Mouse (Mus musculus) fibroblast of lung, adult 2 months (primary cell): ENCODE measurements around the gene Npepl1.

Experiments used
- DNase-seq: peaks from one replicate; pipeline ENCODE4 v3.0.0-alpha.2; 2011; ENCODE audit warnings: low read depth

Npepl1 gene

DNA sequence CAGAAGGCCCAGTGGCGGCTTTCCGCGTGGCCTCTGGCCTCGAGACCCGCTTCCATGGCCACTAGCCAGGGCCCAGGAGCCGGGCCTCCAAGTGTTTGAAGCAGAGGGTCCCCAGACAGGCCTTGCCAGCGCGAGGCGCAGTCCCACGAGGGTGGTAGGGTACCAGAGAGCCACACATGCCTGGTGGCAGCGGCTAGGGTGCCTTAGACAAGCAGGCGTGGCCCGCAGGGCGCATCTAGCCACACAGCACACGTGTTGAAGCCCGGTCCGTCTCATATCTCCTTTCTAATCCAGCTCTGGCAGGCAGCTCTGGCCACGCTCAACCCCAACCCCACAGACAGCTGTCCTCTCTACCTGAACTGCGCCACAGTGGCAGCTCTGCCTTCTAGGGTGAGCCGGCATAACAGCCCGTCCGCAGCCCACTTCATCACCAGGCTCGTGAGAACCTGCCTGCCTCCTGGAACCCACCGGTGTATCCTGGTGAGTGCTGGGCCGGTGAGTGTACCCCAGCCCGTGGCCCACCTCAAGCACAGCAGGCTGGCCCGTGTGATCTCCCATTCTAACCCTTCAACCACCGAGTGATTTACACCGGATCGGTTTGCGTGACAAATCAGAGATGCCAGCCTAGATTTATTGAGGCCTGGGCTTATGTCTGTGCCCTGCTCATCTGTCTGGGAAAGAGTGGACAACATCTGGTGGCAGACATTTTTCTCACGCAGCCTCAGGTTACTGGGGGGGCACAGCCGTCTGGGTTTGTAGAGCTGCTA, 817 bp downstream of the Npepl1 start:
- no peak for DNase-seq

DNA sequence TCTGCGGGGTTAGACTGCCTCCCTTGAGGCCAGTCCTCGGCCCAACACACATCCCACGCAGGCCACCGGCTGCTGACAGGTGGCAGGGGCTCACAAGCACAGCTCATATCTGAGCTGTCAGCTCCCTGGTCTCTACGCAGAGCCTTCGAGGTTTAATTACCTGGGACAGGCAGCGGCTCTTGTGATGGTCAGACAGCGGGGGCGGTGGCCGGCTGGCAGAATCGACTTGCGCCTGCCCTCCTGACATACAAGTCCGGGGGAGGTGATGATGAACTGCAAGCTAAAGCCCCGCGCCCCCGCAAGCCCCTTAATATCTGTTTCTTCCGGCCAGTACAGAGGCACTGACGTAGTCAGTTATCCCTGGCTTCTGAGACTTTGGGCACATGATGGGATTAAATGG, 2.8 kb downstream of the Npepl1 start:
- DNase-seq, result no peak

DNA sequence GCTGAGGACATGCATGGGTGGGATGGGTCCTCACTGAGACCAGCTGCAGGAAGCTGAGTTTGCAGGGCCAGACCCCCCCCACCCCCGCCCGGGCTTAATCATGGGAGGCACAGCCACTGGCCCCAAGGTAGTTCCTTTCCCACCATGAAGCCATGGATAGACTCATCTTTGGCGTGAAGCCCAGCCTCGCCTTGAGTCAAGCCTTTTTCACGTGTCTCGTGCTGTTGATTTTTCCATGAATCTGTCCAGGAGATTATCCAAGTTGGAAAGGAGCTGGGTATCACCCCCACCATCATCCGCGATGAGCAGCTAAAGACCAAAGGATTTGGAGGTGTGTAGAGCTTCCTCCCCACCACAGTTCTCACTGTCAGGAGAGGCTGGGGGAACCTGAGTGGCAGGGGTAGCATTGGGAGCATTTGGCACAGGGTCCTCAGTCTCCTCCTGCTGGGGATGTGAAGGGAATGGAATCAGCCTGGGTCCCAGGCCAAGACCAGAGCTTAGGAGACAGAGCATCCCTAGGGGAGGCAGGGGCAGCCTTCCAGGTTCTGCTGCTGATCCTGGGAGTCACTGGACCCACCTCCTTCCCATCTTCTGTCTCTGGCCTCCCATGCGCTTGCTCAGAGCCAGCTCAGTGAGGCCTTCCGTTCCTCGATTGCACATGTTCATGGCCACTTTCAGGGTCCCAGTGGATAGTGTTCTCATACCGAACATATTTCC, 4.2 kb downstream of the Npepl1 start:
- DNase-seq, result no peak

DNA sequence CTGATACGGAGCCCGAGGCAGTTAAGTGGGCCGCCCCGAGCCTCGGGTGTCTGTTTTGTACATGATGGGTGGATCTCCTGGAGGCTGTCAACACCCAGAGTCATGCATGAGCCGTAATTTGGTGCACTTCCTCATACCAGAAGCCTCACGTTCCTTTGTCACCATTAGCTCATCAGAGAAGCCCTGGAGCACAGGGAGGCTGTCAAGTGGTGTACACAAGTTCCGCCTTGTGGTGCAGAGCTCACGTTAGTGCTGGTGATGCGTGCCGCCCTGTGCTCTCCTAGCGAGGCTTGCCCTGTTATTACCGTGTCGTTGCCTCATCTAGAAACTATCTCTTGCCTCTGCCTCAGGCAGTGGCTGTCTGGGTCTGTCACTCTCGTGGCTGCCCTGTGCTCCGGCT, 6.8 kb downstream of the Npepl1 start:
- DNase-seq, result no peak

DNA sequence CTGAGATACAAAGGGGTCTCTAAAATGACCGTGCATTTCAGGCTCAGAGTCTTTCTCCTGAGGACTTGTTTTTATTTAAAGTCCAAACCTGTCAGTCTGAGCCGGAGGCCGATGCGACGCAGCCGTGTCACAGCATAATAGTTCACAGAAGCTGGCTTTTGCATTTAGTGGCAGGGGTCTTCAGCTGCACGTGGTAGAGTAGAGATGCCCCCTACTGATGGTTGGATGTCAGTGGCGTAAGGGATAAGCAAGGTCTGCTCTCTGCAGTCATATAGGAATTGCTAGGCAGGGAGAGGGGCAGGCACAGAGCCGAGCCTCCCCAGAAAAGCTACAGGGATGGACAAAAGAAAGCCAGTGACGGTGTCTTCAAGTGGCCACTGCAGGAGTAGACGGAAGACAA, 8.0 kb downstream of the Npepl1 start:
- DNase-seq, result no peak

DNA sequence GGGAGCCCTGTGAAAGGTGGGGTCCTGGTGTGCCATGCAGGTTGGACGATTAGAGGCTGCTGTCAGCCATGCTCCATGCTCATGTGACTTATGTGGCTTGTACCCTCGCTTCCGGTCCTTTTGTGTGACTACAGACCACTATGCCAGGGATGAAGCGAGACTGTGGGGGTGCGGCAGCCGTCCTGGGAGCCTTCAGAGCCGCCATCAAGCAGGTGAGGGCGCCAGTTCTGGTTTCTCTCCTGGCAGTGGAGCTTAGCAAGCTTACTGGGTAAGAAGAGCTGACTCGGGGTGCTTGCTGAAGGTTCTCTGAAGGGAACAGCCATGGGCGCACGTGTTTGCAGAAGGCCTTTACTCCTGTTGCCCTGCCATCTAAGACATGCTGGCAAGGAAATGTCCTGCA, 9.1 kb downstream of the Npepl1 start:
- no peak for DNase-seq

DNA sequence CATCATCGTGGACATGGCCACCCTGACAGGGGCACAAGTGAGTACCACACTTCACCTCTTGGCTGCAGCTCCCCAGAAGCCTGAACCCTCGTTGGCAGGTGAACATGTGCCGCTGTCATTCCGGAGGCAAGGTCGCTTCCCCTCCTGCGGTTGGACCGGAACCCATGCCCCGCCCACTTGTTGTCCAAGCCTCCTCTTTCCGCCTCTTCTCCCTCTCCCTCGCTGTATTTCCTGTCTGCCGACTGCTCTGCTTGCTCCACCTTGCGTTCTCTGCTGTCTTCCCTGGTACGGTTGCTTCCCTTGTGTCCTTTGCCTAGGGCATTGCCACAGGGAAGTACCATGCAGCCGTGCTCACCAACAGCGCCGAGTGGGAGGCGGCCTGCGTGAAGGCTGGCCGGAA, 10.5 kb downstream of the Npepl1 start:
- no peak for DNase-seq

DNA sequence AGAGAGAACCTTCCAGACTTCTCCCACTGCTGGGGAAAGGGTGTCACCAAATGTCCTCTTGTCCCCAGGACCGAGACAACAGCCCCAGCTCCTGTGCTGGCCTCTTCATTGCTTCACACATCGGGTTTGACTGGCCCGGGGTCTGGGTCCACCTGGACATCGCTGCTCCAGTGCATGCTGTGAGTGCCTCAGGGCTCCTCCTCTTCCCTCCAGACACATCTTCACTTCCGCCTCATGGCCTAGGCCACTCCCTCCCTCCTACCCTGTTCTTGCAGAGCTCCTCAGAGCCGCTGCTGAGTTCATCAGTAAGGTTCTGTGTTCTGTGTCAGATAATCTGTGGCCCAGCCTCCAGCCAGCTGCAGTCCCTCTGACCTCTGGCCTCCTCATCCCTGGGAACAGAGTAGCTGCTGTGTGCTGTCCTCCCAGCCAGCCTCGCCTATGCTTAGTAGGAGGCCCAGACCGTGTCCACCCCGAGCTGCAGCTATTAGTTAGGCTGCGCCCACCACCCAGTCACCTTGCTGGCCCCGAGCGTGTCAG, 11.3 kb downstream of the Npepl1 start:
- no peak for DNase-seq

DNA sequence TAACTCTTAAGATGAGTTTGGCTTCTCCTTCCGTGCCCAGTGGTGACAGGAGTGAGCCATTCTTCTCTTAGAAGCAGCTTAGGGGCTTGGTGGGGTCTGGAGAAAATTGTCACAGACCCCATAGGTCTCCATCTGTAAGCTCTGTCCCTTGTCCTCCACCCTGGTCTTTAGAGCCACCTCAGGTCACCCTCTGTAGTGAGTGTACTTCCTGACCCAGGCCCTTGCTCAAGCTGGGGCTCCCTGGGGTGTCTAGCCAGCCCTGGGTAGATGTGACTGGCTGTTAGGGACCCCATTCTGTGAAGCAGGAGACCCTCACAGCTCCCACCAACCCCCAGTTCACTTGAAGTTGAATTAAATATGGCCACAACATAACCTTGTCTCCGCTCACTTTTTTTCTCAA, 12.2 kb downstream of the Npepl1 start:
- no peak for DNase-seq

DNA sequence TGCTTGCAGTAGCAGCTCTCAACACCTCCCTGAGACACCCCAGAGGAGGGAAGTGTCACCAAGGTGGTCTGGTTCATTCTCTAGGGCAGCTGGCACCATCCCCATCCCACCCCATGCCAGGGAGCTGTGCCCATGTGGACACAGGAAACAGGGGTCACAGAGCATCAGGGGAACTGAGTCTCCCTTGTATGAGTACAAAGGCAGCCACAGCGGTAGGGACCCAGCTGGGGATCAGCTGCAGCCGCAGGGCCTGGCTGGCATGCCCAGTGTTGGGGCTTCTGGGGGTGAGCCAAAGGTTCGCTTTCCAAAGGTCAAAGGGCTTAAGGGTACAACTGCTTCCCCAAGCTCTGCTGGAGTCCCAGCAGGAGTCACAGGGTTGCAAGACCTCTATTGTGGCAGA, 13.6 kb downstream of the Npepl1 start:
- no peak for DNase-seq

DNA sequence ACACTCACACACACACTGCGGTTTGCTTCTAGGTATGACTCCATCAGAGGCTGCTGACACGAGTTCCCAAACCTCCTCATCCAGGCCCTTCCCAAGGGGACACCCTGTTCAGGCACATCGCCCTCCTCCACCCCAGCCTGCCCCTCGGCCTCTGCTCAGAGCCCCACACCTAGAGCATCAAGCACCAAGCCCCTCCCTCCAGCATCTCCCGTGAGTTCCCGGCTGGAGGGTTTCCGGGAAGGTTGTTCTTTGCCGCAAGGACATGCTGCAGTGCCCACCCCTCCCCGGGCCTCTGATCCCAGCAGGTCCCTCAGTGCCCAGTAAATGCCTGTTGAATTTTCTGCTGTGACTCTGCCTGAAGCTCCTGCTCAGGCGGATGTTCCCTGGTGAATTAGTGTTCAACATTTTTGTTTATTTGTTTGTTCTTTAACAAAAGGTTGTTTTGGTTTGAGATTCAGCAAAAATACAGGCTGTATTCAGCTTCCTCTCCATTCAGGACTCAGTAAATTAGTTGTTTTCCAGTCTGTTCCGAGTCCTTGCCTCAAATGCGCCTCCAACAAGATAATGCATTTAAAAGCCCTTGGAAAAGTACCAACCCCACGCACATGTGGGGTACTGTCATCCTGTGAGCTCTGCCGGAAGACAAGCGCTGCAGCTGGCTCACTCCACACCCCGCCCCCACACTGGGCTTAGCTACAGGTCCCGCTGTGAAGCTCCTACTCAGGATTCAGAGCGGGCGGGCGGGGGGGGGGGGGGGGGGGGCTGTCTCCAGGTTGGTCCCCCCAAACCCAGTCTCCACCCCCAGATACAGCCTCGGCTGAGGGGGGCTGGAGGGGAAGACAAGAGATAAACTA, 16.6 kb downstream of the Npepl1 start:
- DNase-seq, result no peak

DNA sequence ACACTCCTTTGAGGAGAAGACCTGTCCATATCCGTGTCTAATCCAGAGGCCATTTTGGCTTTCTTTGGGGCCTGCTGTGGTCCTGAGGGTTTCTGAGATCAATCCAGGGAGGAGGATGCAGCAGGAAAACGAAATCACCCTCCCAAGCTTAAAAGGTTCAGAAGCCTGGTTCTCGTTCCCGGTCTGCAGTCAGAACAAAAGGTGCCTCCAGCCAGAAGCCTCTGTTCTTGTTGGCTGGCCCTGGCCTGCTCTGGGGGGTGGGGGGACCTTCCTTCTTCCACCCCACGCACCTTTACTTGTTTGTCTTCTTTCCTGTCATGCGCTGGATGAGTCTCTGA, 17.2 kb downstream of the Npepl1 start:
- DNase-seq, result no peak

DNA sequence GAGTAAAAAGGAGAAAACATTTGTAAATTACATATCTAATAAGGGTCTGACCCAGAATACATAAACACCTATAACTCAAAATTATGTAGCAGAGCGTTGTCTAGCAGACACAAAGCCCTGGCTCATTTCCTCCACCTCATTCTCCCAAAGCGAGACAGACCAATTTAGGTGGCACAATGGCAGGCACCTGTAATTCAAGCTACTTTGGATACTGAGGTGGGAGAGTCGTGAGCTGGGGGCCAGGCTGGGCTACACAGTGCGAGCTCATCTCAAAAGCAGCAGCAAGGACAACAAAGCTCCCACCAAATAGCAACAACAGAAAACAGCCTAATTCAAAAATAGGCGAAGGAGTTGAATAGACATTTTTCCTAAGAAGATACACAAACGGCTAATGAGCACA, 18.8 kb downstream of the Npepl1 start:
- no peak for DNase-seq

DNA sequence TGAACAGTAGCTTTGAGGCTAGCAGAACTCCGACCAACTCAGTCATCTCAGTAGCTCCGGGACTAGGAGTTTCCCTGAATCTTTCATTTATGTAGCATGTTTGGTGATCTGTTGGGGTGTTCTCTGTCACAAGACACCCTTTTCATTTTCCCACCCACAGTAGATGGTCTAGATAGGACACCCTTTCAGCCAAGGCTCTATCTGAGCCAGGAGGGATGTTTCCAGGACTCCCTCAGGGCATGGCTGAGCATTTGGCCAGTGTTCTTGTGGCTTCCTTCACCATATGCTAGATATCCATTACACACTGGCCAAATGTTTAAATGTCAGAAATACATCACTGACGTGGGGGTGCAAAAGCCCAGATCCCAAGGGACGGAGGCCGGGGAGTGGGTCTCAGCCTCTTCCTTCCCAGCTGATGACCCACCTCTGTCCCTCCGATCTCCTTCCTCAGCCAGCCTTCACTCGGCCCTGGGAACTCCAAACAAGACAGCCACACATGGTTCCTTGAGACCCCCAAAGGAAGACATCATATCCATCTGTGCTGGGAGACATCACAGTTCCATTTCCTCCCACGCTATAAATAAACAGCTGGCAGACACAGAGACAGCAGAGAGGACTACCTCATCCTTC, 20.4 kb downstream of the Npepl1 start:
- DNase-seq, result no peak

DNA sequence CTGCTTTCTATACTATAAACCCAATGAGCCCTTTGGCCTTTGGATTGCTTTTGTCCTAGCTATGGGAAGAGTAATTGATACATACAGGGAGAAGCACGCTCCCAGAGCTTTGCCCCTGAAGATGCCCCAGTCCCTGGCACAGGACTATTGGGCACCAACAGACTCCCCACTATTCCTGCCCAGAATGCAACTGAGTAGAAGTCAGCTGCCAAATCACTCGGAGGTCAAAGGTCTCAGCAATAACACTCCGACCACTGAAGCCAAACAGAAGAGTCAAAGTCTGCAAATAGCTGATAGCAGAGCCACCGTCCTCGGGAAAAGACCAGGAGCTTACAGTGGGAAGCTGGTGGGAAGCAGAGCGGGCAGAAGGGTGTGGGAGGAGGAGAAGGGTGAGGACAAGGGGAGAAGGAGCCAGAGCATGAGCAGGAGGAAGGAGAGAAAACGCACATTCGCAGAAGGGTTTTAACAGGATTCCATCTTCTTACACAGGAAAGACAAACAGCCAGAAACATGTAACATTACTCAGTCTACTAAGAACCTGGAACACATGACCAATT, 22.3 kb downstream of the Npepl1 start:
- no peak for DNase-seq

DNA sequence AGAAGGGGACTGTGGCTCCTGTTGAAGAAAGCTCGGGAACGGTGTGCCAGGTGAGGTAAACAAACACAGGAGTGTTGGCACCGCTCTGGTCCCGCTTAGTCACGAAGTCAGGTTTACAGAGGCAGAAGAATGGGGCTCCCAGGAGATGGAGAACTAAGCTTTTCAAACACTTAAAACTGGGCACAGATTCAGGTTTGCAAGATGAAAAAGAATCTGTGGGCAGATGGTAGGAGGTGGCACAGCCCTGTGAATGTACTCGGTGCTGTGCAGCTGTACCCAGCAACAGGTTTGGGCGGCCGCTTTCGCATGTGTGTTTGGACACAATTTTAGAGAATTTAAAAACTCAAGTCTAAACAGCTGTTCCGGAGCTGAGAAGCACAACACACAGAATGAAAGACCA, 48.9 kb downstream of the Npepl1 start:
- no peak for DNase-seq

DNA sequence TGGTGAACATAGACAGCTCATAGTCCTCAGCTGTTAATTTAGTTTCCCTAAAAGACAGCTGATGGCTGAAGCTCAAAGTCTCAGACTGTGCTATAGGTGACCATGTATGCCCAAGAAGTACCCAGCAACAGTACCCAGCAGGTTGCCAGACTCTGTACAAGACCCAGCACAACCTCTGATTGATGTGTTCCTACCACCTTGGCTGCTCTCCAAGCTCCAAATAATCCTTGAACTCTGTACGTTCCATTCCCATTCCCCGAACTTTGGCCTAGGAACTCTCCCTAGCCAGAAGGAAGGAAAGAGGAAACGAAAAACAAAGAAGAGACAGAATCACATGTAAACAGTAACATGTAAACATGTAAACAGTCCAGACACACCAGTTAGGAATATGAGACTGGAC, 50.3 kb downstream of the Npepl1 start:
- no peak for DNase-seq
